Mouse (Mus musculus) urinary bladder, postnatal 10 days (tissue): ENCODE results near the gene Birc5.
"Not testable (repeated sequence)": the region's sequence is repeated elsewhere in the genome, so short reads cannot be mapped to it uniquely, and the experiment has no call there.

Experiments used
- DNase-seq: peaks from one replicate; pipeline ENCODE4 v3.0.0; 2022; ENCODE audit warnings: low spot score

Birc5 gene

DNA sequence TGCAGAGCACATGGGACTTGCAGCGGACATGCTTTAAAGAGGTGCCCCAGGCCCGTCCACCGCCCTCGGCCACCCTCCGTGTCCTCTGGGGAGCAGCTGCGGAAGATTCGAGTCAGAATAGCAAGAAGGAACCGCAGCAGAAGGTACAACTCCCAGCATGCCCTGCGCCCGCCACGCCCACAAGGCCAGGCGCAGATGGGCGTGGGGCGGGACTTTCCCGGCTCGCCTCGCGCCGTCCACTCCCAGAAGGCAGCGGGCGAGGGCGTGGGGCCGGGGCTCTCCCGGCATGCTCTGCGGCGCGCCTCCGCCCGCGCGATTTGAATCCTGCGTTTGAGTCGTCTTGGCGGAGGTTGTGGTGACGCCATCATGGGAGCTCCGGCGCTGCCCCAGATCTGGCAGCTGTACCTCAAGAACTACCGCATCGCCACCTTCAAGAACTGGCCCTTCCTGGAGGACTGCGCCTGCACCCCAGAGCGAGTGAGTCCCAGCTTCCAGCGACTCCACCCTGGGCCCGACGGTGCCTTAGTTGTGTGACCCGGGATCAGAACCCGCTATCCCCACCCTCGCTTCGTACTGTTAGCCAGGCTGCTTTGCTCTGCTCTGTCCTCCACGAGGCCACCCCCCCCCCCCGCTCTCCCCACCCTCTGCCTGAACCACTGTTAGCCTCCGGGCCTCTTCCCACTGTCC, at the start of gene Birc5:
Gene Birc5 (plus strand): TSS at position 267 of the 687 bp plus-strand sequence.
- DNase-seq = peak; percentile 82

DNA sequence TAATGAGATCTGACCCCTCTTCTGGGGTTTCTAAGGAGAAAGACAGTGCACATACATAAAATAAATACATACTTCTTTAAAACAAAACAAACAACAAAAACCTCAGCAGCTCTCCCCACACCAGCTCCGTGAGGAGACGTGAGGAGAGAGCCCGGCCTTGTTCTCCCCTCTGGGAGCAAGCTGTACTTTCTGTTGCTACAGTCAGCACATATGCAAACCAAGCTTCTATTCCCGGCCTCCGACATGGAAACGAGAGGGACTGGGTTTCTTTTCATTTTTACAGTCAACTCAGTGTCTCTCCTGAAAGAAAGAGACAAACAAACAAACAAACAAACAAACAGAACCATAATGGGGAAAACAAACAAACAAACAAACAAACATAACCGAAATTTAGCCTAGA, 49.0 kb upstream of the Birc5 start:
- no peak for DNase-seq

DNA sequence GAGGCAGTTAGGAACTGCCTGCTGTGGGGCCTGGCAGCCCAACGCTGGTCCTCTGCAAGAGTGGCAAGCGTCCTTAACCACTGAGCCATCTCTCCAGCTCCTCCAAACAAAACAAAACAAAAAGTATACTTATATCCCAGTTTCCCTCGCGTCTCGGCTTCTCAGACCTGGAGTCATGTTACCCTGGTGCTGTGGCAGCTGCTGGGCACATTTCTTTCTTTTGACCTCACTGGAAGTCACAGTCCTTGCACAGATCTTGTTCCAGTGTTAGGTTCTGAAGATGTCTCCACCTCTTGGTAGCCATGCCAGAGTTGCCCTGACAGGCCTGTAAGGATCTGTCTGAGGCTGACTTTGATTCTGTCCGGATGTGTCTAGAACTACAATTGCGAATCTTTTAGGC, 47.4 kb upstream of the Birc5 start:
- DNase-seq = no peak

GRCm38 (mm10) chr11:117803166-117803688, 45.8 kb upstream of the Birc5 start:
- no peak for DNase-seq

DNA sequence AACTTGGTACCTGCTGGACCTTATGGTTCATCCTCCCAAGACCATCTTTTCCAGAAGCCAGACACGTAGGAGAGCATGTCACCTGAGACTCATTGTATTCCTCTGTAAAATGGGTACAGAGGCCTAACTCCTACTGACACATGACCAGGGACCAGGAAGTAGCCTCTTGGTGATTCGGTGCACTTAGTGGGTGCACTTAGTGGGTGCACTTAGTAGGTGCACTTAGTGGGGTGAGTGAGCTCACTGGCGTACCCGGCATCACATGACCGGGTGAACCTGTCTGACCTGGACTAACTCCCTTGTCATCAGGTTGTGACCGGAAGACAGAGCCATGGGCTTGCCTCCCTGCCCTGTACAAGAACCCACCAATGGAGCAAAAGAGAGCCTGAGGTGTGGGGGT, 42.3 kb upstream of the Birc5 start:
- no peak for DNase-seq

DNA sequence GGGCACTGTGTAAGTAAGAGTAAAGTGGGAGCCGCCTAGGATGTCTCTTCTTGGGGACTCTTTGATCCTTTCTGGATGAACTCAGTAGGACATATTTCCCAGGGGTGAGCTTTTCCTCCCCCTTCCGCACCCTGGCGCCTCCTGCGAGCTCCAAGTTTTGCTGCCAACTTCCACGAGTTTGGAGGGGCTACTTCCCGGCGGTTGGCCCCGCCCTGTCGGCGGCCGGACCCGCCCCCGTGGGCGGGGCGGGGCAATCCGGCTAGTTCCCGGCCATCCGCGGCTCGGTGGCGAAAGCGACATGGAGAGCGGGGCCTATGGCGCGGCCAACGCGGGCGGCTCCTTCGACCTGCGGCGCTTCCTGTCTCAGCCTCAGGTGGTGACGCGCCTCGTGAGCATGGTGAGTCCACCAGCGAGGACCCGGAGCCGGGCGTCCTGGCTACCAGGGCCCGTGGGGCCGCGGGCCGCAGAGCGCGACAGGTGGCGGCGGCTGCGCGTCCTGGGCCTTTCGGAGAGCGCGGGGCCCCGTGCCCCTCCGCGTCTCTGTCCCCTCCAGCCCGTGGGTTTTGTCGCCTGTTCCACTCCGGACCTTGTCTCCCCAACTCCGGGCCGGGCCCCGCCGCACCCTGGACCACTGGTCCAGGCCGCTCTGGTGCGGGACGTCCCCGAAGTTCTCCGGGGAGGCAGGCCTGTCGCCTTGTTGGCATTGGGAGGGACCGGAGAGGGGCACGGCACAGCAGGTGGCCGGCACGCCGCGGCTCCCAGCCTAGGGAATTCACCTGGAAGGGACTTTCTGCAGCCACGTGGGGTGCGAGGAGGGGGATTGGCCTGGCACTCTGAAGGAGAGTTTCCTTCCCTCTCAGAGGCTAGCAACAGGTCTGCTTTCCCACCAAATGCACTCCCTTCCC, 39.4 kb upstream of the Birc5 start, which contains the start of the genes Gm20708 and Syngr2:
Gene Gm20708 (plus strand): TSS at position 262 of the 905 bp plus-strand sequence.
Gene Syngr2 (plus strand): TSS at position 262 of the 905 bp plus-strand sequence.
- DNase-seq = no peak

- peak; percentile 57 for DNase-seq
Observed at GRCm38 (mm10) chr11:117810401-117811046, 38.5 kb upstream of the Birc5 start.

- DNase-seq = no peak
Observed at GRCm38 (mm10) chr11:117813867-117814266, 35.2 kb upstream of the Birc5 start.

- DNase-seq = no peak
Observed at GRCm38 (mm10) chr11:117814704-117815366, 34.2 kb upstream of the Birc5 start.

DNA sequence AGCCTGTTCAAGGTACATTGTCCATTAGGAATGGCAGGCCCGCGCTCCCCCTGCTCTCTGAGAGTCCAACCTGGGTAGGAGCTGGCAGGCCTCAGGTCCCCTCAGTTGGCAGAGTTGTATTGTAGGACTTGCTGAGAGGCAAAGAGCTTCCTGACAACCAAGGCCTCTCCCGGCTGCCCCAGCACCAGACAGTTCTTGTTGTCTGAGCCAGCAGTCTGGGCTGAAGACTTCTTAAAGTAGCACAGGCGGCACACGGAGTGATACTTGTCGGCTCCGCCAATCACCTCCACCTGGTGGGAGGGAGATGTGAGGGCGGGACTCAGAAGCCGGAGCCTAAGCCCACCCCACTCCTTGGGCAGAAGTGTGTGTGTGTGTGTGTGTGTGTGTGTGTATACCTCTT, 33.2 kb upstream of the Birc5 start:
- not testable (repeated sequence) for DNase-seq

DNA sequence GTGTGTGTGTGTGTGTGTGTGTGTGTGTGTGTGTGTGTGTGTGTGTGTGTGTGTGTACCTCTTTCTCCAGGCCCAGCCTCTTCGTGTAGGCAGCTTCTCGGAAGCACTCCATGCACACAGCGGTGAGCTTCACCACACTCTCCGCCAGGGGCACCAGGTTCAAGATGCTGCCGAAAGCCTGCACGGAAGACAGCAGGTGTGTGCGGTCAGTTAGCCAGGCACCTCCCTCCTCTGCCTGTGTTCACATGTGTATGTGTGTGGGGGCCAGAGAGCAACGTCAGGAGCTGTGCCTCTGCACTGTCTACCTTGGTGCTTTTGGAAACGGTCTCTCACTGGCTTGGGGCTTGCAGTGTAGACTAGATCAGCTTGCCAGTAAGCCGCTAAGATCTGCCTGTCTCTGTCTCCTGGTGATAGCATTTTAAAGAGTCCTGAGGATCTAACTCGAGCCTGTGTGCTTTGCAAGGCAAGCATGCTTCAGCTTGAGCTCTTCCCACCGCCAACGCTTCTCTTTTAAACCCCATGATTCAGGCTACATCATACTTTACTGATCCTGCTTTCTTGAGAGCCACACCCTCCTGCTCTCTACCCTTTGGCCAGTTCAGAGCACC, 32.6 kb upstream of the Birc5 start:
- no peak for DNase-seq

DNA sequence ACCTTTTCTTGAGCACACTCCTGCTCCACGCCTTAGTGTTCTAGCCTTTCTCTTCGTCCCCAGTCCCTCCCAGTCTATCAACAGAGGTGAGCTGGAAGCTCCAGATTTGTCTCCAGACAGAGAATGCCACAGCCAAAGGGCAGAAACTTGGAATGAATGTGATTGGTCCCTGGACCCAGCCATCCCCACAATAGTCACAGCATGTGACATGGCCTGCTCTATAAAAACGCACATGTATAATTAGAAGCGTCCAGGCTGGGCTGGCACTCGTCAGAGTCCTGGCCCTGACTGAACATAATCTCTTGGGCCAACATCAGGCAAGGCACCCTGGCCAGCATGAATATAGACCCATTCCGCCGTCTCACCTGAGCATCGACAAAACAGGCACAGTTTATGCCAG, 30.0 kb upstream of the Birc5 start:
- no peak for DNase-seq

DNA sequence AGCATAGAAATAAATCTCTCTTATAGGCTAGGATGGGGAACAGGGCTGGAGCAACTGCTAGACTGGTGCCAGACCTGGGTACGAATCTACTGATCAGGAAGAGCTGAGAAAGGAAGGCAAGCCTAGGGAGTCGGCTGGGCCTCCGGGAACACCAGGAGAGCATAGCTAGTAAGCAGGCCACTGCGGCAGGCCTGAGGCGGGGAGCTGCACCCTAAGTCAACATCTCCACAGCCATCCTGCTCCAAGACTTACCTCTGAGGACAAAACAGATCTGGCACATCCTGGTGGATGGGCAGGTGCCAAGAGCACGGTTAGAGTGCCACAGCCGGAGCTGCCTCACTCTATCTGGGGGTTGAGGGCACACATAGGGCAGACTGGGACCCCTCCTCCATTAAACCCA, 28.9 kb upstream of the Birc5 start:
- DNase-seq = no peak

DNA sequence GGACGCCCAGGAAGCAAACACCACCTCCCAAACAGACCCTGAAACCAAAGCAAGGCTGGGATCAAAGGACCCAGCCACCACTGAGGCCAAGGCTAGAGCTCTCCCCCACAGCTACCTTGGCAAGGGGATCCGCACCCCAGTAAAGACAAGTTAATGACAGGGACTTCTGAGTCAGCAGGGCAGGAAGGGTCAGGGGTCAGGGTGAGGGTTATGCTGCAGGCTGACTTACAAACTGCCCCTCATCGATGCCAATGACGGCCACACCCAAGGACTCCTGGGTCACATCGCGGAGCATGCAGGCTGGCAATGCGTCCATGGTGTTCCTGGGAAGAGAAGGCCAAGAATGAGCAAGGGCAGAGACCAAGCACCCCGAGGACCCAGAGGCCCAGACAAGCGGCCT, 27.2 kb upstream of the Birc5 start:
- DNase-seq = no peak

- no peak for DNase-seq
Observed at GRCm38 (mm10) chr11:117822728-117823241, 26.3 kb upstream of the Birc5 start.

GRCm38 (mm10) chr11:117823411-117823810, 25.6 kb upstream of the Birc5 start:
- no peak for DNase-seq

DNA sequence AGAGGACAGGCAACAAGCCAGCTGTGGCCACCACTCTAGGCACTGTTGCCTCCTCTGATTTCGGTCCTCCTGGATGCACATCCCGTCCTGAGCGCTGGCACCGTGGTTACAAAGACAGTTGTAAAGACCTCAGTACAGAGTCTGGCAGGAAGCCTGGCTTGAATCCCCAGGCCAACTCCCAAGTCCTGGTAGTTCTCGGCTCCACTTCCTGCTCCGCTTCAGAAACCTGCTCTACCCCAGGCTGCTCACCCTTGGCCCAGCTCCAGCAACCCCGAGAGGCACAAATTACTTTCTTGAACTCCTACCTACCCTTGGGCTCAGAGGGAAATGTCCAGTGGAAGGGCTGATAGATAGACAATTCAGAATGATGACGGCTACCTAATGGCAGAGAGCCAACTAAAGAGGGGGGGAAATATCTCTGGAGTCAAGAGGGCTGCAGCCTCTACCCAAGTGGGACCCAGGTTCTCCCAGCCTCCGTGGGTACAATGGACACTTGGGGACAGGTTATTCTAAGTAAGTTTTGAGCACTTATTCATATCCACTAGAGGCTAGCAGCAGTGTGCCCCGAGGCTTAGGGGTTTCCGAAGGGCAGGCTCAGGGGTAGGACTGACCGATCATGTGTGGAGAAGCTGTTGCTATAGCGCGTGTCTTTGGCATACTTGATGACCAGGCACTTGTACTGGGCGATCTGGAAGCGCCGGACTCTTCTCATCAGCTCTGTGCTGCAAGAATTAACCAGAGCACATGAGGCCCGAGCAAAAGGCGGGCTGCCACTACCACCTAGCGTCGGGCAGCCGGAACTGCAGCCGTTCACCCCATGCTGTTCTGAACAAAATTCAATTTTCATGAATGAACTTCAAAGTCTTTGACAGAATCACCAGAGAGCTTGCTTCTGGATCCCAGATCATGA, 24.7 kb upstream of the Birc5 start:
- no peak for DNase-seq

DNA sequence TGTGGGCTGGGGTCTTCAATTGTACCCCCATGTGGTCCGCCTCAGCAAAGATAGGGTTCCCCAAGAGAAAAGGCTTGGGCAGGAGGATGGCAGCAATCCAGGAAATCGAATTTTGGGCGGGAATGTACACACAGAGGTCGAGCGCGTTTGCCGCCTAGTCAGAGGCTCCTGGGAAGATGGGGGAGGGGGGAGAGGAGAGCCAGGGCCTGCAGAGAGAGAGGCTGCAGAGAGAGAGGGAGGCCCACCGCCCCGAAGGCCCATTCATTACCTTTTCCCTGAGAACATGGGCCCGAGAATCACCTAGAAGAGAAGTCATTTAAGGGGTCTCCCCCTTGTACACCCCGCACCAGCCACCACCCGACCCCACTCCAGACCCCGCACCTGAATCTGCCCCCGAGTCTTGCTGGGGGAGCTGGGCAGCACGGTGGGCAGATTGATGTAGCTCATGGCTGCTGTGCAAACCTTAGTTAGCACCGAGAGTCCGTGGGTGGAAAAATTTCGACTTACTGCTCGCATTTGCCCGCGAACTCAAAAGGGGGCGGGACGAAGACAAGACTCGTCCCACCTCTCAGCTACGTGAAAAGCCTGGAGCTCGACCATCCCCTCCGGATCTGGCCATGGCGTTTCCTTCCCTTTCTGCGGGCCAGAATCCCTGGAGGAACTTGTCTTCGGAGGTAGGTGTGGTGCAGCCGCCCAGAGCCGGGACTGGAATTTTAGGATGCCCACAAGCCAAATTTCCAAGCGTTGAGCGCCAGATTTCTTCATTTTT, 23.5 kb upstream of the Birc5 start, which contains the start of the genes Afmid and Tk1:
Gene Afmid (plus strand): TSS at position 592 of the 769 bp plus-strand sequence.
Gene Tk1 (minus strand): TSS at position 760 of the 769 bp plus-strand sequence.
- no peak for DNase-seq

GRCm38 (mm10) chr11:117826164-117826563, 22.9 kb upstream of the Birc5 start:
- DNase-seq = no peak
